27 mouse cellular contexts compared by ENCODE assay signal in the genomic region with DNA sequence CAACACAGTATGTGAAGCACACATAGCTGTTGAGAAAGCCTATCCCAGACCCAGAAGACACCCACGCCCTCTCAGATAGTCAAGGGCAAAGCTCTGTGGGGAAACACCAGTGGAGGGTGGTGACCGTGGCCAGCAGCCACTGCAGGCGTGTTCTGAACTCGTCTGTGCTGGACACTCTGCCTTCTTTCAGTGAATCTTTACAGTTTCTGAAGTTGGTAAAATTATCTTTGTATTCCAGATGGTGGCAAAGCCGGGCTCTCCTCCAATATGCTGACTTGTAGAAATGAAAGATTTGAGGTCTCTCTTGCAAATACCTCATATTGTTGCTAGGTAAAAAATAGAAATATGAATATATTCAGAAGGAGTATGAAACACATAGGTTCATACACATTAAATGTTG. TPM values are rescaled to one million over a fixed set of nuclear protein-coding genes. Genes with fewer than 3 reads are reported as not detected.
A peak's percentile ranks its signal among the peaks of the same experiment; 100 is the strongest.
DNase-seq lines count a peak whose midpoint lies in the region; TF ChIP-seq lines count a peak whose summit lies in the region.
"Had no signal": no experiment of that assay in that cellular context is flagged by ENCODE, and none has a peak within 500 bp of the region (broad histone marks: within the 10 kb centered on the region; RNA-seq: fewer than 3 reads in every experiment).

No protein-coding gene starts in this region.

- no peaks in the 10 kb centered on the region for H3K36me3 ChIP-seq in kidney, adult 2 months (ENCODE audit: control insufficient read depth, insufficient read depth, low read length)
- H3K36me3 ChIP-seq: embryonic facial prominence, embryonic 13.5 days; forebrain, embryonic 12.5 days; heart, embryonic 10.5 days; hindbrain, embryonic 15.5 days; liver, embryonic 13.5 days; midbrain, embryonic 12.5 days had no signal

- H3K27me3 ChIP-seq in kidney, adult 2 months (replicated peaks; ENCODE audit: control insufficient read depth, insufficient read depth, low read length), result no peaks in the 10 kb centered on the region
- H3K27me3 ChIP-seq: embryonic facial prominence, embryonic 13.5 days; forebrain, embryonic 12.5 days; hindbrain, embryonic 15.5 days; liver, embryonic 13.5 days; midbrain, embryonic 12.5 days had no signal

- peak in 1 of 2 experiments; percentile 53 for DNase-seq in layer of hippocampus, adult 2 months (ENCODE audit: low spot score in 2 of 2)
- no peak for DNase-seq in layer of hippocampus, postnatal 10 days (ENCODE audit: low spot score in 2 of 2)
- peak; percentile 76 for DNase-seq in left cerebral cortex, postnatal 14 days (ENCODE audit: low spot score in 2 of 2)
- peak; percentile 75 to 85 for DNase-seq in right cerebral cortex, postnatal 10 days (ENCODE audit: low spot score in 2 of 2)
- no peak for DNase-seq in gastrocnemius, postnatal 36 days
- no peak for DNase-seq in thymus, postnatal 0 days (ENCODE audit: low spot score)
- DNase-seq in kidney, adult 2 months, result no peak
- DNase-seq: adrenal gland, adult 8-10 months; cerebellum, adult 2 months; cerebellum, postnatal 25 days; embryo, embryonic 11 days; gastrocnemius, postnatal 25 days; kidney, adult 9 months; kidney, postnatal 14 days; liver, embryonic 13.5 days; lung, adult 2 months; retina, postnatal 1 day; thymus, postnatal 4 days had no signal

- peak overlapping the region; percentile 64 for H3K27ac ChIP-seq in layer of hippocampus, adult 2 months
- H3K27ac ChIP-seq in kidney, adult 2 months (ENCODE audit: insufficient read depth, low read depth, low read length), result no peak overlapping the region
- H3K27ac ChIP-seq: embryonic facial prominence, embryonic 13.5 days; forebrain, embryonic 12.5 days; heart, embryonic 10.5 days; hindbrain, embryonic 15.5 days; liver, embryonic 13.5 days; midbrain, embryonic 12.5 days had no signal

- intact Hi-C loops in left cerebral cortex, postnatal 14 days (cut with DNase I), result no loop called here
- intact Hi-C loops in gastrocnemius, postnatal 36 days (cut with DNase I), result no loop called here

- TF ChIP-seq CTCF in layer of hippocampus, adult 2 months (conservative IDR thresholded peaks at IDR 0.05), result no peak
- no peak for TF ChIP-seq CTCF in kidney, adult 2 months (conservative IDR thresholded peaks at IDR 0.05; ENCODE audit: insufficient read depth, insufficient read length, low read depth, low read length)

- H3K4me3 ChIP-seq in layer of hippocampus, adult 2 months, result no peak overlapping the region
- H3K4me3 ChIP-seq in kidney, adult 2 months (ENCODE audit: insufficient read depth, low read depth, low read length), result no peak overlapping the region
- H3K4me3 ChIP-seq: embryonic facial prominence, embryonic 13.5 days; erythroblast, embryonic 14.5 days; forebrain, embryonic 12.5 days; heart, embryonic 10.5 days; hindbrain, embryonic 15.5 days; liver, embryonic 13.5 days; midbrain, embryonic 12.5 days had no signal

- 89% methylated on average over 5 of the region's 5 CpGs for WGBS in kidney, adult 2 months

- no peak for TF ChIP-seq POLR2A in kidney, adult 2 months (IDR thresholded peaks at IDR 0.05; ENCODE audit: low read depth, low read length)

- no peaks in the 10 kb centered on the region for H3K4me1 ChIP-seq in kidney, adult 2 months (ENCODE audit: control insufficient read depth, insufficient read depth, low read length)
- H3K4me1 ChIP-seq: liver, embryonic 13.5 days had no signal

RNA-seq across cellular contexts. Expression of a gene that starts 27.0 kb away (rescaled TPM):
- 100 to 1,000 TPM in 1 of 2 experiments, 10 to 100 TPM in 1; 91.8 to 104 TPM for total RNA-seq in layer of hippocampus, adult 2 months (2021)
- 10 to 100 TPM; 95.3 to 97.8 TPM for total RNA-seq in layer of hippocampus, postnatal 10 days (2021)
- 10 to 100 TPM; 95.7 to 97.7 TPM for total RNA-seq in left cerebral cortex, postnatal 14 days (2021)
- 1 to 10 TPM; 3.3 to 3.8 TPM for total RNA-seq in gastrocnemius, postnatal 36 days (2021)
- polyA plus RNA-seq in thymus, postnatal 0 days (2015; fragmentation: Nextera tagmentation; extraction: Ambion mirVana), result 0.65 and 0.77 TPM in 2 replicates
- 1.6 and 2.1 TPM in 2 replicates for polyA plus RNA-seq in kidney, adult 2 months (2012; rRNA removed)
- total RNA-seq: neutrophil, adult 5-6 weeks had no signal
- polyA plus RNA-seq: erythroblast, embryonic 14.5 days had no signal

RNA-seq across cellular contexts. Expression of a gene that starts 57.0 kb away (rescaled TPM):
- total RNA-seq in layer of hippocampus, adult 2 months (2021), result 1 to 10 TPM; 1.7 to 3.1 TPM
- 1 to 10 TPM; 2.2 to 2.5 TPM for total RNA-seq in layer of hippocampus, postnatal 10 days (2021)
- 1 to 10 TPM; 3.1 to 3.7 TPM for total RNA-seq in left cerebral cortex, postnatal 14 days (2021)
- not detected for total RNA-seq in gastrocnemius, postnatal 36 days (2021)
- polyA plus RNA-seq in thymus, postnatal 0 days (2015; fragmentation: Nextera tagmentation; extraction: Ambion mirVana), result 8.4 and 9.1 TPM in 2 replicates
- polyA plus RNA-seq in kidney, adult 2 months (2012; rRNA removed), result 0.38 and 1.1 TPM in 2 replicates
- total RNA-seq: hematopoietic stem cell, adult 5-6 weeks; MEL had no signal
- polyA plus RNA-seq: erythroblast, embryonic 14.5 days had no signal

Comparison
In these comparisons a context has a peak if more than half of its experiments do, and no peak if none do; other contexts are left out.
1. DNase-seq: peak in left cerebral cortex, postnatal 14 days (2 of 2) and right cerebral cortex, postnatal 10 days (2 of 2); none in layer of hippocampus, postnatal 10 days (0 of 2), gastrocnemius, postnatal 36 days (0 of 2), thymus, postnatal 0 days (single experiment) and kidney, adult 2 months (single experiment).
2. RNA of a gene that starts 27.0 kb away (total RNA-seq): 91.8 to 104 TPM in layer of hippocampus, adult 2 months, 95.3 to 97.8 TPM in layer of hippocampus, postnatal 10 days and 95.7 to 97.7 TPM in left cerebral cortex, postnatal 14 days; 3.3 to 3.8 TPM in gastrocnemius, postnatal 36 days; every median in the first group is over 10 times any median in the second.